Mouse (Mus musculus) midbrain, embryonic 13.5 days (tissue): ENCODE data around the gene St6galnac3. TPM values are rescaled to one million over a fixed set of nuclear protein-coding genes. Genes with fewer than 3 reads are reported as not detected.

ENCODE experiments used
- ATAC-seq: fragments of 200-750 bp; cut with Nextera tagmentation; 2 replicates; pipeline ENCODE4 v1.8.0; 2017; ENCODE audit warnings: mild to moderate bottlenecking, moderate TSS enrichment, moderate library complexity
- H3K27ac ChIP-seq: fragments of 300-500 bp; sonication (generic); 2 replicates; pipeline ENCODE4 v1.5.1; 2015; ENCODE audit warnings: inconsistent platforms, mild to moderate bottlenecking, moderate library complexity
- H3K27me3 ChIP-seq: fragments of 300-500 bp; sonication (generic); 2 replicates; pipeline ENCODE4 v1.6.1; 2015; ENCODE audit warnings: mild to moderate bottlenecking, inconsistent platforms
- H3K36me3 ChIP-seq: fragments of 300-500 bp; sonication (generic); 2 replicates; pipeline ENCODE4 v1.6.1; 2015; ENCODE audit warnings: mild to moderate bottlenecking, inconsistent platforms
- H3K4me1 ChIP-seq: fragments of 300-500 bp; sonication (generic); replicated peaks from 2 replicates; pipeline ENCODE4 v1.6.1; 2015; ENCODE audit warnings: inconsistent platforms
- H3K4me2 ChIP-seq: fragments of 300-500 bp; sonication (generic); replicated peaks from 2 replicates; pipeline ENCODE4 v1.6.1; 2015; ENCODE audit warnings: moderate library complexity, mild to moderate bottlenecking, inconsistent platforms
- H3K4me3 ChIP-seq: fragments of 300-500 bp; sonication (generic); replicated peaks from 2 replicates; pipeline ENCODE4 v1.5.1; 2015; ENCODE audit warnings: mild to moderate bottlenecking, inconsistent platforms
- H3K9ac ChIP-seq: fragments of 300-500 bp; sonication (generic); replicated peaks from 2 replicates; pipeline ENCODE4 v1.6.1; 2015; ENCODE audit warnings: mild to moderate bottlenecking, inconsistent platforms
- H3K9me3 ChIP-seq: fragments of 300-500 bp; sonication (generic); 2 replicates; pipeline ENCODE4 v1.6.1; 2016; ENCODE audit warnings: mild to moderate bottlenecking, inconsistent platforms
- WGBS: fragments of 180-500 bp; shearing (Covaris S2); methylation state at CpG from one replicate; pipeline ENCODE4 v1.1.7; 2015; 5-methylcytosine and 5-hydroxymethylcytosine counted together
- polyA plus RNA-seq: library from polyadenylated mRNA; unstranded; fragments of >200 nt; fragmentation: Nextera tagmentation; extraction: Ambion mirVana; gene quantifications from 2 replicates; pipeline ENCODE4 v1.2.1, GENCODE M21; 2015

St6galnac3 gene
- polyA plus RNA-seq, 1 experiment from 2014 or later = 26.7 TPM

- no peak overlapping the region for H3K4me3 ChIP-seq
- WGBS = 57% methylated on average over 17 of the region's 17 CpGs
- H3K36me3 ChIP-seq = no peaks in the 10 kb centered on the region
- no peaks in the 10 kb centered on the region for H3K9me3 ChIP-seq
- no peak overlapping the region for H3K9ac ChIP-seq
- peaks cover 28% of the 10 kb centered on the region for H3K4me1 ChIP-seq
- no peaks in the 10 kb centered on the region for H3K27me3 ChIP-seq
- H3K4me2 ChIP-seq = 0 out of 2 replicates have a peak overlapping the region, but pooled peaks have one; percentile 2
- ATAC-seq = peak; percentile 82
- peak overlapping the region; percentile 74 for H3K27ac ChIP-seq
Observed at GRCm38 (mm10) chr3:153436076-153437021, 288.6 kb downstream of the St6galnac3 start.

- no peak overlapping the region for H3K27ac ChIP-seq
Observed at GRCm38 (mm10) chr3:153433010-153433409, 292.0 kb downstream of the St6galnac3 start.

GRCm38 (mm10) chr3:153432053-153432816 is 292.7 kb downstream of the St6galnac3 start:
- H3K4me3 ChIP-seq = no peak overlapping the region
- no peaks in the 10 kb centered on the region for H3K36me3 ChIP-seq
- 84% methylated on average over 6 of the region's 6 CpGs for WGBS
- no peaks in the 10 kb centered on the region for H3K9me3 ChIP-seq
- peaks cover 41% of the 10 kb centered on the region for H3K4me1 ChIP-seq
- no peak overlapping the region for H3K4me2 ChIP-seq
- no peak overlapping the region for H3K9ac ChIP-seq
- no peak for ATAC-seq
- H3K27ac ChIP-seq = no peak overlapping the region
- H3K27me3 ChIP-seq = no peaks in the 10 kb centered on the region

More at GRCm38 (mm10) chr3:153433010-153433409, 292.0 kb downstream of the St6galnac3 start:
- H3K9me3 ChIP-seq = no peaks in the 10 kb centered on the region
- no peak overlapping the region for H3K9ac ChIP-seq
- peaks cover 45% of the 10 kb centered on the region for H3K4me1 ChIP-seq
- H3K4me2 ChIP-seq = no peak overlapping the region
- 65% methylated on average over 8 of the region's 8 CpGs for WGBS
- H3K4me3 ChIP-seq = no peak overlapping the region
- H3K27me3 ChIP-seq = no peaks in the 10 kb centered on the region
- no peaks in the 10 kb centered on the region for H3K36me3 ChIP-seq
- no peak for ATAC-seq

GRCm38 (mm10) chr3:153429840-153430239 is 295.1 kb downstream of the St6galnac3 start:
- WGBS = 38% methylated on average over 8 of the region's 8 CpGs
- Histone ChIP-seq H3K36me3 (no peaks in the 10 kb centered on the region), H3K27me3 (no peaks in the 10 kb centered on the region), H3K4me3 (no peak overlapping the region), H3K4me1 (peaks cover 27% of the 10 kb centered on the region), H3K27ac (peak overlapping the region; percentile 36; the same call in 1 of the 2 replicates), H3K9ac (no peak overlapping the region), H3K4me2 (no peak overlapping the region), H3K9me3 (no peaks in the 10 kb centered on the region)
- peak; percentile 60; the same call in 1 of the 2 replicates for ATAC-seq

- no peak overlapping the region for H3K4me3 ChIP-seq
- no peak overlapping the region for H3K4me2 ChIP-seq
- peak overlapping the region; percentile 68 for H3K27ac ChIP-seq
- no peak overlapping the region for H3K9ac ChIP-seq
- 66% methylated on average over 7 of the region's 7 CpGs for WGBS
- no peaks in the 10 kb centered on the region for H3K27me3 ChIP-seq
- H3K9me3 ChIP-seq = no peaks in the 10 kb centered on the region
- no peaks in the 10 kb centered on the region for H3K36me3 ChIP-seq
- ATAC-seq = no peak
- peaks cover 29% of the 10 kb centered on the region for H3K4me1 ChIP-seq
Observed at GRCm38 (mm10) chr3:153421918-153422290, 303.1 kb downstream of the St6galnac3 start.

GRCm38 (mm10) chr3:153421060-153421917 is 303.7 kb downstream of the St6galnac3 start:
- peak; percentile 78 for ATAC-seq
- no peaks in the 10 kb centered on the region for H3K27me3 ChIP-seq
- 55% methylated on average over 14 of the region's 14 CpGs for WGBS
- no peak overlapping the region for H3K9ac ChIP-seq
- no peak overlapping the region for H3K4me3 ChIP-seq
- H3K4me2 ChIP-seq = no peak overlapping the region
- H3K4me1 ChIP-seq = peaks cover 30% of the 10 kb centered on the region
- H3K9me3 ChIP-seq = no peaks in the 10 kb centered on the region
- H3K36me3 ChIP-seq = no peaks in the 10 kb centered on the region
- peak overlapping the region; percentile 68 for H3K27ac ChIP-seq

- H3K4me2 ChIP-seq = no peak overlapping the region
- H3K9me3 ChIP-seq = no peaks in the 10 kb centered on the region
- H3K27ac ChIP-seq = no peak overlapping the region
- 85% methylated on average over 7 of the region's 7 CpGs for WGBS
- H3K4me3 ChIP-seq = no peak overlapping the region
- peaks cover 27% of the 10 kb centered on the region for H3K4me1 ChIP-seq
- no peak for ATAC-seq
- no peaks in the 10 kb centered on the region for H3K36me3 ChIP-seq
- no peak overlapping the region for H3K9ac ChIP-seq
- no peaks in the 10 kb centered on the region for H3K27me3 ChIP-seq
Observed at GRCm38 (mm10) chr3:153419331-153419730, 305.6 kb downstream of the St6galnac3 start.

- Histone ChIP-seq H3K27me3 (no peaks in the 10 kb centered on the region), H3K36me3 (no peaks in the 10 kb centered on the region), H3K4me2 (no peak overlapping the region), H3K4me1 (peaks cover 21% of the 10 kb centered on the region), H3K9me3 (no peaks in the 10 kb centered on the region), H3K9ac (no peak overlapping the region), H3K27ac (no peak overlapping the region), H3K4me3 (no peak overlapping the region)
- no peak for ATAC-seq
- WGBS = 22% methylated on average over 9 of the region's 9 CpGs
Observed at GRCm38 (mm10) chr3:153417001-153417400, 308.0 kb downstream of the St6galnac3 start.

GRCm38 (mm10) chr3:153416383-153416782 is 308.6 kb downstream of the St6galnac3 start:
- Histone ChIP-seq H3K4me3 (no peak overlapping the region), H3K4me1 (peaks cover 15% of the 10 kb centered on the region), H3K27me3 (no peaks in the 10 kb centered on the region), H3K9me3 (no peaks in the 10 kb centered on the region), H3K9ac (no peak overlapping the region), H3K36me3 (no peaks in the 10 kb centered on the region), H3K4me2 (no peak overlapping the region), H3K27ac (no peak overlapping the region)
- ATAC-seq = no peak
- 74% methylated on average over 4 of the region's 4 CpGs for WGBS

GRCm38 (mm10) chr3:153414132-153414531 is 310.8 kb downstream of the St6galnac3 start:
- no peaks in the 10 kb centered on the region for H3K27me3 ChIP-seq
- no peak overlapping the region for H3K27ac ChIP-seq
- H3K4me1 ChIP-seq = peaks cover 8% of the 10 kb centered on the region; the same call in 1 of the 2 replicates
- no peak overlapping the region for H3K4me2 ChIP-seq
- ATAC-seq = no peak
- H3K9me3 ChIP-seq = no peaks in the 10 kb centered on the region
- H3K4me3 ChIP-seq = no peak overlapping the region
- no peak overlapping the region for H3K9ac ChIP-seq
- 86% methylated on average over 2 of the region's 2 CpGs for WGBS
- H3K36me3 ChIP-seq = no peaks in the 10 kb centered on the region

GRCm38 (mm10) chr3:153409286-153409685 is 315.7 kb downstream of the St6galnac3 start:
- WGBS = 62% methylated on average over 9 of the region's 9 CpGs

More at GRCm38 (mm10) chr3:153409286-153409685, 315.7 kb downstream of the St6galnac3 start:
- H3K27me3 ChIP-seq = no peaks in the 10 kb centered on the region
- no peaks in the 10 kb centered on the region for H3K9me3 ChIP-seq
- no peaks in the 10 kb centered on the region for H3K36me3 ChIP-seq
- ATAC-seq = peak; percentile 61; the same call in 1 of the 2 replicates
- no peak overlapping the region for H3K27ac ChIP-seq
- H3K4me1 ChIP-seq = peaks cover 19% of the 10 kb centered on the region
- no peak overlapping the region for H3K9ac ChIP-seq
- no peak overlapping the region for H3K4me3 ChIP-seq
- no peak overlapping the region for H3K4me2 ChIP-seq
